Mouse (Mus musculus): Measurements from ENCODE around the gene Sik2. TPM values are rescaled to one million over a fixed set of nuclear protein-coding genes. Genes with fewer than 3 reads are reported as not detected.

The Sik2 gene
- polyA plus RNA-seq, 1 experiment, result 9.9 TPM

DNA sequence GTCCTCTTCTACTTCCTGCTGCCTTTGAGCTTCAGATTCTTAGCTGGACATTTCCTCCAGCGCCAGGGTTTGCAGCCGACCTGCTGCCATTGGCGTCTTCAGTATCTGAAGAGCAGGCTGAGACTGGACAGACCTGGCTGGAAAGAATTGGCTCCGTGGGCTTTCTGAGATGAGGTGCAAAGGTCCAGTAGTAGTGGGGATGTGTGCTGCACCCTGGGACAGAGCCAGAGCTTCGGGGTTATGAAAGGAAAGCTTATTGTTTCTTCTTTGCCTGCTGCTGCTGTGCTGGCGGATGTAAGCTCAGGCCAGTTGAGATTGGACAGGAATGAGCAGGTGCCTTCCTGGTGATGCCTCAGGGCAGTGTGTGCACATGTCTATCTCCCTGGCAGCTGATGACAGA is 134.8 kb downstream of the Sik2 start:
- H3K4me3 ChIP-seq (ENCODE audit: low read depth, low read length), result no peak overlapping the region
- TF ChIP-seq CTCF (IDR thresholded peaks at IDR 0.05; ENCODE audit: extremely low read depth, insufficient read length, insufficient replicate concordance, low read depth, low read length) (no peak), POLR2A (IDR thresholded peaks at IDR 0.05; ENCODE audit: low read depth, low read length) (no peak)
- no peak overlapping the region for H3K27ac ChIP-seq (ENCODE audit: insufficient read depth, low read depth, low read length)
- 0 out of 2 replicates have a peak, but pooled peaks cover 2% of the 10 kb centered on the region for H3K4me1 ChIP-seq (ENCODE audit: control insufficient read depth, insufficient read depth, insufficient read length, low read length)
- no peaks in the 10 kb centered on the region for H3K27me3 ChIP-seq (ENCODE audit: control insufficient read depth, insufficient read depth, low read length)
- WGBS, result 54% methylated on average over 6 of the region's 6 CpGs
- H3K36me3 ChIP-seq (ENCODE audit: control insufficient read depth, insufficient read depth, low read length), result peaks cover 22% of the 10 kb centered on the region

DNA sequence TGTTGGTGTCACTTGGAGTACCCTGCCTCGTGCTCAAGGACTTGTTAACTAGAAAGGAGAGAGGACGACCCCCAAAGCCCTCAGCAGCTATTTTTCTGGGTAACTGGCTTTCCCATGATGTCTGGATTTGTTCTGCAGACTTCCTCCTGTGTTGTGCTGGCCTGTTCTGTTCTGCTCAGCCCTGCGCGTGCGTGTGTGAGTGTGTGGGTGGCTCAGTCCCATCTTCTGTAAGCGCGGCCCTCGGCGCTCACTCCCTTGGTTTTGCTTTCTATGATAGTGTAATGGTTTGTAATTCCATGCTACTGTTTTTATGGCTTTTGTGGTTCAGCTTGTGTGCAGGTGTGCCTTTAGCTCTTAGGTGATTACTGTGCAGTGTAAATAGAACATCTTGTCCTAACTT is 135.7 kb downstream of the Sik2 start:
- Histone ChIP-seq H3K4me3 (ENCODE audit: low read depth, low read length) (no peak overlapping the region), H3K27ac (ENCODE audit: insufficient read depth, low read depth, low read length) (no peak overlapping the region), H3K4me1 (ENCODE audit: control insufficient read depth, insufficient read depth, insufficient read length, low read length) (0 out of 2 replicates have a peak, but pooled peaks cover 2% of the 10 kb centered on the region), H3K36me3 (ENCODE audit: control insufficient read depth, insufficient read depth, low read length) (peaks cover 25% of the 10 kb centered on the region), H3K27me3 (ENCODE audit: control insufficient read depth, insufficient read depth, low read length) (no peaks in the 10 kb centered on the region)
- TF ChIP-seq POLR2A (IDR thresholded peaks at IDR 0.05; ENCODE audit: low read depth, low read length) (no peak), CTCF (IDR thresholded peaks at IDR 0.05; ENCODE audit: extremely low read depth, insufficient read length, insufficient replicate concordance, low read depth, low read length) (no peak)
- WGBS, result 68% methylated on average over 9 of the region's 9 CpGs

DNA sequence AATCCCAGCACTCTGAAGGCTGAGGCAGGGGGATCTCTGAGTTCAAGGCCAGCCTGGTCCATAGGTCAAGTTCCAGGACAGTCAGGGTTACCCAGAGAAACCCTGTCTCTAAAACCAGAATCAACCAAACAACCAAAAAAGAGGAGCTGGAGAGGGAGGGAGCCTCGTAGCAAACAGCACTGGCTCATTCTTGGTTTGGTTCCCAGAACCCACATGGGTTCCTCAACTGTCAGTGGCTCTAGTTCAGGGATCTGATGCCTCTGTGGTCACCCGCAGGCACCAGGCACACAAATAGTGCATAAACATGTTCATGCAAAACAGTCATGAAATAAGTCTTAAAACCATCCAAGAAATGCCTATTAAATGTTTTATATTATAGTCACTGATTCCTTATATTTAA is 140.7 kb downstream of the Sik2 start:
- WGBS, result 86% methylated on average over 2 of the region's 2 CpGs
- H3K27ac ChIP-seq (ENCODE audit: insufficient read depth, low read depth, low read length), result no peak overlapping the region
- H3K27me3 ChIP-seq (ENCODE audit: control insufficient read depth, insufficient read depth, low read length), result no peaks in the 10 kb centered on the region
- no peaks in the 10 kb centered on the region for H3K4me1 ChIP-seq (ENCODE audit: control insufficient read depth, insufficient read depth, insufficient read length, low read length)
- H3K4me3 ChIP-seq (ENCODE audit: low read depth, low read length), result no peak overlapping the region
- peaks cover 37% of the 10 kb centered on the region for H3K36me3 ChIP-seq (ENCODE audit: control insufficient read depth, insufficient read depth, low read length)
- TF ChIP-seq CTCF (IDR thresholded peaks at IDR 0.05; ENCODE audit: extremely low read depth, insufficient read length, insufficient replicate concordance, low read depth, low read length) (no peak), POLR2A (IDR thresholded peaks at IDR 0.05; ENCODE audit: low read depth, low read length) (no peak)

DNA sequence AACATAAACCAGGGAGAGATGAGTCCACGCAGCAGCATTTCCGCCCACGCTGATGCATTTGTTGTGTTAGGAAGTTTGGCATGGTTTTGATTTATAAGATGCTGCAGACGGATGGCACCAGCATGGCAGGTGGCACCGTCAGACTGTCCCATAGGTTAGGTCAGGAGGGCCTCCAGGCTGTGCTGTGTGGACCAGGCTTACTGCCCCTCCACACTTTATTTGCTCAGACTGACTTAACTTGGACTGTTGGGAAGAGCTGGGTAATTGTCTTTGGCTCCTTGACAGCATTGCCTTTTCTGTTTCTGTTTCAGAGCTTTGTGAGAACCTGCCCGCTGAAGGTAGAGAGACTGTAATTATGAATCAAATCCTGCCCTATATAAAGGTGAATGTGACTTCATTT is 141.9 kb downstream of the Sik2 start:
- Histone ChIP-seq H3K27me3 (ENCODE audit: control insufficient read depth, insufficient read depth, low read length) (no peaks in the 10 kb centered on the region), H3K36me3 (ENCODE audit: control insufficient read depth, insufficient read depth, low read length) (peaks cover 45% of the 10 kb centered on the region), H3K4me1 (ENCODE audit: control insufficient read depth, insufficient read depth, insufficient read length, low read length) (no peaks in the 10 kb centered on the region), H3K4me3 (ENCODE audit: low read depth, low read length) (no peak overlapping the region), H3K27ac (ENCODE audit: insufficient read depth, low read depth, low read length) (no peak overlapping the region)
- WGBS, result 91% methylated on average over 6 of the region's 6 CpGs
- TF ChIP-seq CTCF (IDR thresholded peaks at IDR 0.05; ENCODE audit: extremely low read depth, insufficient read length, insufficient replicate concordance, low read depth, low read length) (no peak), POLR2A (IDR thresholded peaks at IDR 0.05; ENCODE audit: low read depth, low read length) (no peak)

DNA sequence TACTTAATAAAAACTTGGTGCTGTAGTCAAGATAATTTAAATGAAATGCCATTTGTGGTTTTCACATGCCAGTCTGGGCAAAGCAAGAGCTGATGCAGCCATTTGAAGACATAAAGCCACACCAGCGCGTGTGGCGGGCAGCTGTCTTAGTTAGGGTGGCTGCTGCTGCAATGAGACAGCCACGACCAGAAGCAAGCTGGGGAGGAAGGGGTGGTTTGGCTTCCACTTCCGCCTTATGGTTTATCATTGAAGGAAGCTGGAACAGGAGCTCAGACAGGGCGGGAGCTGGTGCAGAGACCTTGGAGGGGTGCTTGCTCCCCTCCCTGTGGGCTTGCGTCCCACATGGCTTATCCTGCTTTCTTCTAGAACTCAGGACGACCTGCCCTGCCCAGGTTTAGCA is 143.1 kb downstream of the Sik2 start:
- Histone ChIP-seq H3K27me3 (ENCODE audit: control insufficient read depth, insufficient read depth, low read length) (no peaks in the 10 kb centered on the region), H3K4me3 (ENCODE audit: low read depth, low read length) (no peak overlapping the region), H3K36me3 (ENCODE audit: control insufficient read depth, insufficient read depth, low read length) (peaks cover 50% of the 10 kb centered on the region), H3K27ac (ENCODE audit: insufficient read depth, low read depth, low read length) (no peak overlapping the region), H3K4me1 (ENCODE audit: control insufficient read depth, insufficient read depth, insufficient read length, low read length) (no peaks in the 10 kb centered on the region)
- 76% methylated on average over 8 of the region's 8 CpGs for WGBS
- TF ChIP-seq POLR2A (IDR thresholded peaks at IDR 0.05; ENCODE audit: low read depth, low read length) (no peak), CTCF (IDR thresholded peaks at IDR 0.05; ENCODE audit: extremely low read depth, insufficient read length, insufficient replicate concordance, low read depth, low read length) (no peak)

DNA sequence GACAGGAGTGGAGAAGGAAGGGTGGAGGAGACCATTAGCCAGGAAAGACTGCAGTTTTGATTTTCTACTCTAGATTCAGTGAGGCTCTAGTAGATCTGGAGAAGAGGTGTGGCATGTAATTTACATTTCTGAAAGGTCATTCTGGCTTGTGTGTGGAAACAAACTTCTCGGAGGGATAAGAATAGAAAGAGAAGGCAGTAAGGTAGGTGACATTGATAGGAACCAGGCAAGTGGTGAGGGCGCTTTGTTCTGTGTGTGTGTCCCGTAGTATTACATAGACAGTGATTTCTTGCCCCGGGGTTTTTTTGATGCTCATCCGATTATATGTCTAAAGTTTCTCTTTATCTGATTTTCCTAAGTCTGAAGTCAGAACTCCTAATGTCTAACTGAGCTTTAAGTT is 144.0 kb downstream of the Sik2 start:
- WGBS, result 79% methylated on average over 5 of the region's 5 CpGs
- Histone ChIP-seq H3K4me1 (ENCODE audit: control insufficient read depth, insufficient read depth, insufficient read length, low read length) (no peaks in the 10 kb centered on the region), H3K4me3 (ENCODE audit: low read depth, low read length) (no peak overlapping the region), H3K36me3 (ENCODE audit: control insufficient read depth, insufficient read depth, low read length) (peaks cover 49% of the 10 kb centered on the region), H3K27me3 (ENCODE audit: control insufficient read depth, insufficient read depth, low read length) (no peaks in the 10 kb centered on the region), H3K27ac (ENCODE audit: insufficient read depth, low read depth, low read length) (no peak overlapping the region)
- TF ChIP-seq POLR2A (IDR thresholded peaks at IDR 0.05; ENCODE audit: low read depth, low read length) (no peak), CTCF (IDR thresholded peaks at IDR 0.05; ENCODE audit: extremely low read depth, insufficient read length, insufficient replicate concordance, low read depth, low read length) (no peak)

DNA sequence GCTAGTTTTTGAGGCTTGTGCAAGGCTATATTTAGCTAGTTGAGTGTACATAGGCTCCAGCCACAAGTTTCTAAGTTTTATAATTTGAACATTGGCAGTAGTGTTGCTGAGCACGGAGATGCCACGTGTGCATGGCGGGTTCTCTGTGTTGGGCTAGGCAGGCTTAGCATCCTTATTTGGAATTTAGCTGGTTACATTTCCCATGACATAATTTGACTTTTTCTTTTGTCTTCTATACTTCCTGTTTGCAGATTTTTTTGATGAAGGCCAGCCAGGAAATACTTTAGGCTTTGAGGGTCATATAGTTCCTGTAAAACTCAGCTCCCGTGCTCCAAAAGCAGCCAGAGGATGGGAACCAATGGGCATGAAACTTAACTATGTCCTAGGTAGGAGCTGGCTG is 145.0 kb downstream of the Sik2 start:
- no peak for TF ChIP-seq CTCF (IDR thresholded peaks at IDR 0.05; ENCODE audit: extremely low read depth, insufficient read length, insufficient replicate concordance, low read depth, low read length)
- TF ChIP-seq POLR2A (IDR thresholded peaks at IDR 0.05; ENCODE audit: low read depth, low read length), result no peak
- no peaks in the 10 kb centered on the region for H3K4me1 ChIP-seq (ENCODE audit: control insufficient read depth, insufficient read depth, insufficient read length, low read length)
- H3K27ac ChIP-seq (ENCODE audit: insufficient read depth, low read depth, low read length), result no peak overlapping the region
- peaks cover 47% of the 10 kb centered on the region for H3K36me3 ChIP-seq (ENCODE audit: control insufficient read depth, insufficient read depth, low read length)
- no peak overlapping the region for H3K4me3 ChIP-seq (ENCODE audit: low read depth, low read length)
- WGBS, result 84% methylated on average over 4 of the region's 4 CpGs
- no peaks in the 10 kb centered on the region for H3K27me3 ChIP-seq (ENCODE audit: control insufficient read depth, insufficient read depth, low read length)

Data from small intestine, adult 2 months (tissue).